Mouse (Mus musculus): ENCODE measurements at regions not wholly inside any gene's neighbourhood (a gene's known extent, or its start where the extent isn't known, plus 50 kb on each side); places are given as distances from the start of the nearest gene placed in this dataset.

DNA sequence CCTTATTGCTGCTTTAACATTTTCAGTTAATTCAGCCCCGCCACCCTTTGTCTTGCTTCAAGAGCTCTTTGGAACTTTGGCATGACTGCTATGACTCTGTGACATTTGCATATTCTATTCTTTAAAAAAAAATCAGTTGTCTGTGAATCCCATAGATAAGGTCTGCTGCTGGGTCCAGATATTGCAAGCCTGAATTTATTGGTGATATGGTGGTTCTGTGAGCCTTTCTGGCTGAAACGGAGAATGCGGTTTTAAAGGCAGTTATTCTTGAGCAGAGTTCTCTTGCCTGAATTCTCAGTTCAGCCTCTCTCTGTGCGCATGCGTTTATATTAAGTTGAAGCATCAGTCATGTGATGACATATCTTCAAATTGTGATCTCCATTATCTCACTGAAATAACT lies 560.7 kb downstream of the Cdh9 start:
- no peak for DNase-seq

Data from cerebellum, postnatal 10 days (tissue).